Mouse (Mus musculus): Measurements from ENCODE around the gene Tmprss11g. TPM values are rescaled to one million over a fixed set of nuclear protein-coding genes. Genes with fewer than 3 reads are reported as not detected.

The Tmprss11g gene
- polyA plus RNA-seq (2016; fragmentation: Nextera tagmentation; extraction: Ambion mirVana) = not detected in 2 replicates

- no peaks in the 10 kb centered on the region for H3K36me3 ChIP-seq
- 82% methylated on average over 9 of the region's 9 CpGs for WGBS
- H3K27me3 ChIP-seq (ENCODE audit: low read depth, poor library complexity, severe bottlenecking) = no peaks in the 10 kb centered on the region
- DNase-seq (ENCODE audit: low spot score) = no peak
- H3K4me1 ChIP-seq = no peaks in the 10 kb centered on the region
- H3K9me3 ChIP-seq (replicated peaks) = no peaks in the 10 kb centered on the region
- no peak within 1 kb of the TSS for H3K4me3 ChIP-seq
- H3K27ac ChIP-seq = no peak within 1 kb of the TSS
Observed at GRCm38 (mm10) chr5:86518500-86518899, at the start of gene Tmprss11g. Tmprss11g (minus strand) TSS chr5:86518600.

GRCm38 (mm10) chr5:86546693-86547092 is 28.3 kb upstream of the Tmprss11g start:
- Histone ChIP-seq H3K9me3 (replicated peaks) (no peaks in the 10 kb centered on the region), H3K4me3 (no peak overlapping the region), H3K36me3 (no peaks in the 10 kb centered on the region), H3K4me1 (no peaks in the 10 kb centered on the region), H3K27me3 (ENCODE audit: low read depth, poor library complexity, severe bottlenecking) (no peaks in the 10 kb centered on the region), H3K27ac (no peak overlapping the region)
- DNase-seq (ENCODE audit: low spot score) = no peak
- WGBS = 97% methylated on average over 2 of the region's 2 CpGs

- H3K27ac ChIP-seq = no peak overlapping the region
- no peaks in the 10 kb centered on the region for H3K4me1 ChIP-seq
- H3K9me3 ChIP-seq (replicated peaks) = no peaks in the 10 kb centered on the region
- H3K4me3 ChIP-seq = no peak overlapping the region
- WGBS = 82% methylated on average over 3 of the region's 3 CpGs
- no peak for DNase-seq (ENCODE audit: low spot score)
- no peaks in the 10 kb centered on the region for H3K36me3 ChIP-seq
- no peaks in the 10 kb centered on the region for H3K27me3 ChIP-seq (ENCODE audit: low read depth, poor library complexity, severe bottlenecking)
Observed at GRCm38 (mm10) chr5:86540601-86541000, 22.2 kb upstream of the Tmprss11g start.

DNA sequence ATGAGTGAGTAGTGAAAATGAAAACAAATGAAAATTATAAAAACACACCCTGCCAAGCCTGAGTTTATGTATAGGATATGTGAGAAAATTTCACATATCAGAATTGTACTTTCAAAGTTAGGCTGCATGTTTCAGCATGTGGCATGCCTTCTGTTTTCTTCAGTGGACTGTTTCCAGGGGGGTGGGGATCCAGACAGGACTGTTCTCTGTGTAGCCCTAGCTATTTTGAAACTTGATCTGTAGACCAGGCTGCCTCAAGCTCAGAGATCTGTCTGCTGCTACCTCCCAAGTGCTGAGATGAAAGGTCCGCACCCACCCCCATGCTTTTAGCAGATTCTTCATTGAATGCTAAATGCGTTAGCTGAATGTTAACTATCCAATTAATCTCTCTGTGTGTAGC is 10.3 kb upstream of the Tmprss11g start:
- no peaks in the 10 kb centered on the region for H3K36me3 ChIP-seq
- H3K9me3 ChIP-seq (replicated peaks) = no peaks in the 10 kb centered on the region
- DNase-seq (ENCODE audit: low spot score) = no peak
- 71% methylated on average over 2 of the region's 2 CpGs for WGBS
- H3K4me1 ChIP-seq = no peaks in the 10 kb centered on the region
- H3K27ac ChIP-seq = no peak overlapping the region
- no peak overlapping the region for H3K4me3 ChIP-seq
- no peaks in the 10 kb centered on the region for H3K27me3 ChIP-seq (ENCODE audit: low read depth, poor library complexity, severe bottlenecking)

GRCm38 (mm10) chr5:86511538-86511937 is 6.9 kb downstream of the Tmprss11g start:
- Histone ChIP-seq H3K9me3 (replicated peaks) (no peaks in the 10 kb centered on the region), H3K4me3 (no peak overlapping the region), H3K27me3 (ENCODE audit: low read depth, poor library complexity, severe bottlenecking) (no peaks in the 10 kb centered on the region), H3K4me1 (no peaks in the 10 kb centered on the region), H3K36me3 (no peaks in the 10 kb centered on the region), H3K27ac (no peak overlapping the region)
- no peak for DNase-seq (ENCODE audit: low spot score)
- WGBS = 90% methylated on average over 5 of the region's 5 CpGs

- Histone ChIP-seq H3K4me1 (no peaks in the 10 kb centered on the region), H3K4me3 (no peak overlapping the region), H3K27ac (no peak overlapping the region), H3K36me3 (no peaks in the 10 kb centered on the region), H3K9me3 (replicated peaks) (no peaks in the 10 kb centered on the region), H3K27me3 (ENCODE audit: low read depth, poor library complexity, severe bottlenecking) (no peaks in the 10 kb centered on the region)
- WGBS = 88% methylated on average over 1 of the region's 1 CpGs
- no peak for DNase-seq (ENCODE audit: low spot score)
Observed at GRCm38 (mm10) chr5:86493453-86493852, 24.9 kb downstream of the Tmprss11g start.

DNA sequence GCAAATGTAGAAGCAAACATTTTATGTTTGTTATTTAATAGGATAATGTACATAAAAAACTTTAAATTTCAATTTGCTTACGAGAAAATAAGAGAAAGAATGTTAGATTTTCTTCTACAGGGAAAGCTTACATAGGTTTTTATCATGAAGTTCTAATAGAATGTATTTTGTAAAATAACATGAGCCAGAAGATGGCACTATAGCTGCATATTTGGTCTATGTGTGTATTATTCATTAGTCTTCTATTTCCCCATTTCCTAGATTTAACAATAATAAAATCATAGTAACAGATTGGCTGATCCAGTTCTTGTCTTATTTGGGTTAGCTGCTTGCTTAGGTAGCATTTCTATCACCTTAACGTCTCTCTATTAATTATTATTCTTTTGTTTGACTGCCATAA is 35.8 kb downstream of the Tmprss11g start:
- H3K4me1 ChIP-seq = no peaks in the 10 kb centered on the region
- H3K27me3 ChIP-seq (ENCODE audit: low read depth, poor library complexity, severe bottlenecking) = no peaks in the 10 kb centered on the region
- no peak overlapping the region for H3K27ac ChIP-seq
- H3K36me3 ChIP-seq = no peaks in the 10 kb centered on the region
- H3K9me3 ChIP-seq (replicated peaks) = no peaks in the 10 kb centered on the region
- DNase-seq (ENCODE audit: low spot score) = no peak
- WGBS = 87% methylated on average over 2 of the region's 2 CpGs
- H3K4me3 ChIP-seq = no peak overlapping the region

GRCm38 (mm10) chr5:86482031-86482430 is 36.4 kb downstream of the Tmprss11g start:
- H3K27ac ChIP-seq = no peak overlapping the region
- H3K36me3 ChIP-seq = no peaks in the 10 kb centered on the region
- 94% methylated on average over 1 of the region's 1 CpGs for WGBS
- H3K4me3 ChIP-seq = no peak overlapping the region
- no peaks in the 10 kb centered on the region for H3K4me1 ChIP-seq
- no peaks in the 10 kb centered on the region for H3K27me3 ChIP-seq (ENCODE audit: low read depth, poor library complexity, severe bottlenecking)
- no peaks in the 10 kb centered on the region for H3K9me3 ChIP-seq (replicated peaks)
- no peak for DNase-seq (ENCODE audit: low spot score)

DNA sequence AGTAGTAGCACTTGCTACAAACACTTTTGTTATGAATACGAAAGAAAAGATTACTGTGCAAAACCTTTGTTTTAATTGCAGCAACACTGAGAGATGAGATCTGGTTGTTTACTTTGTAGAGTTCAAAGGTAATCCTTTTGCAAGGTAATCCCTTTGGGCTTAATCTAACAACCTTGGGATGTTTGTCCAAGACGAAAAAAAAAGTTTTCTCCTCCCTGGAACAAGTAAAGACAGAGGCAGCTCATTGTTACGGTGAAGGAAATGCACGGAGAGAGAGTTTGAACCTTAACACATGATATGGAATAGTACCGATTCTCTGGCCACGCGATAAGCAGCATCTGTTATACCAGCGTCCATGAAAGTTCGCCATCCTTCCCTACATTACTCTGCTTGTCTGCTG is 44.5 kb downstream of the Tmprss11g start:
- no peak for DNase-seq (ENCODE audit: low spot score)
- WGBS = 88% methylated on average over 9 of the region's 9 CpGs
- H3K27ac ChIP-seq = no peak overlapping the region
- H3K4me1 ChIP-seq = no peaks in the 10 kb centered on the region
- H3K27me3 ChIP-seq (ENCODE audit: low read depth, poor library complexity, severe bottlenecking) = no peaks in the 10 kb centered on the region
- no peaks in the 10 kb centered on the region for H3K36me3 ChIP-seq
- no peak overlapping the region for H3K4me3 ChIP-seq
- H3K9me3 ChIP-seq (replicated peaks) = no peaks in the 10 kb centered on the region

- H3K4me1 ChIP-seq = no peaks in the 10 kb centered on the region
- no peaks in the 10 kb centered on the region for H3K27me3 ChIP-seq (ENCODE audit: low read depth, poor library complexity, severe bottlenecking)
- no peaks in the 10 kb centered on the region for H3K9me3 ChIP-seq (replicated peaks)
- WGBS = 79% methylated on average over 4 of the region's 4 CpGs
- H3K27ac ChIP-seq = no peak within 1 kb of the TSS
- no peak for DNase-seq (ENCODE audit: low spot score)
- no peaks in the 10 kb centered on the region for H3K36me3 ChIP-seq
- H3K4me3 ChIP-seq = no peak within 1 kb of the TSS
Observed at GRCm38 (mm10) chr5:86468890-86469289, 49.5 kb downstream of the Tmprss11g start, which contains the start of gene Tmprss11a. Tmprss11a (minus strand) TSS chr5:86468990.

GRCm38 (mm10) chr5:86439306-86439705 is 79.1 kb downstream of the Tmprss11g start:
- WGBS = 73% methylated on average over 2 of the region's 2 CpGs
- Histone ChIP-seq H3K4me1 (no peaks in the 10 kb centered on the region), H3K27me3 (ENCODE audit: low read depth, poor library complexity, severe bottlenecking) (no peaks in the 10 kb centered on the region), H3K36me3 (no peaks in the 10 kb centered on the region), H3K27ac (no peak overlapping the region), H3K4me3 (no peak overlapping the region), H3K9me3 (replicated peaks) (no peaks in the 10 kb centered on the region)
- DNase-seq (ENCODE audit: low spot score) = no peak

GRCm38 (mm10) chr5:86438548-86438947 is 79.9 kb downstream of the Tmprss11g start:
- Histone ChIP-seq H3K27ac (no peak overlapping the region), H3K36me3 (no peaks in the 10 kb centered on the region), H3K4me1 (no peaks in the 10 kb centered on the region), H3K9me3 (replicated peaks) (no peaks in the 10 kb centered on the region), H3K4me3 (no peak overlapping the region), H3K27me3 (ENCODE audit: low read depth, poor library complexity, severe bottlenecking) (no peaks in the 10 kb centered on the region)
- no peak for DNase-seq (ENCODE audit: low spot score)
